Mouse (Mus musculus): ENCODE measurements around the gene Epha4. TPM values are rescaled to one million over a fixed set of nuclear protein-coding genes. Genes with fewer than 3 reads are reported as not detected.

The Epha4 gene
- polyA plus RNA-seq, 1 experiment from 2014 or later: 29.1 TPM

DNA sequence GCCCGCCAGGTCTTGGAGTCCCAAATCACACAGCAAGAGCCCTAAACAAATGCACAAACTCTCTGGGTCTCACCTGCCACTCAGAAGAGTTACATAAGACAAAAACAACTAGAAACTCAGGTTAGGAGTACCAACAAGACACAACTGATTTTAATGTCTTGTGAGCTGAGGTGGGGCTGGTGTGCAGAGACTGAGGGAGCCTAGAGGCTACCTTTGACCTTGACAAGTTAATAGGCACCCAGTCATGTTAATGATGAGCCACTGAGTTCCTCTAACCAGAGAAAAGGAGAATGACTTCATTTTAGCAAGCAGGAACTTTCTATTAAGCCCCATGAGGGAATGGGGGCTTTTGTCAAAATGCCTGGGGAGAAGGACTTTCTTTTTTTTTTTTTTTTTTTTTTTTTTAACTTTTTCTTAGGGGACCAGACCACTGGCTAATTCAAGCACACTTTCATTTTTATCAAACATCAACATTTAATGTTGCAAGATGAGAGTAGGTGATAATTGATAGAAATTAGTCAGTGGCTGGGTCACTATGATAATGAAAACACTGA is 67.8 kb downstream of the Epha4 start:
- no peaks in the 10 kb centered on the region for H3K27me3 ChIP-seq (replicated peaks; ENCODE audit: low read depth, poor library complexity, severe bottlenecking)
- peaks cover 32% of the 10 kb centered on the region for H3K36me3 ChIP-seq (replicated peaks)
- H3K4me3 ChIP-seq: no peak overlapping the region
- WGBS: 94% methylated on average over 1 of the region's 1 CpGs
- H3K4me1 ChIP-seq: peaks cover 16% of the 10 kb centered on the region
- no peak for DNase-seq (ENCODE audit: low spot score)
- no peak overlapping the region for H3K27ac ChIP-seq (replicated peaks)
- H3K9me3 ChIP-seq: no peaks in the 10 kb centered on the region

DNA sequence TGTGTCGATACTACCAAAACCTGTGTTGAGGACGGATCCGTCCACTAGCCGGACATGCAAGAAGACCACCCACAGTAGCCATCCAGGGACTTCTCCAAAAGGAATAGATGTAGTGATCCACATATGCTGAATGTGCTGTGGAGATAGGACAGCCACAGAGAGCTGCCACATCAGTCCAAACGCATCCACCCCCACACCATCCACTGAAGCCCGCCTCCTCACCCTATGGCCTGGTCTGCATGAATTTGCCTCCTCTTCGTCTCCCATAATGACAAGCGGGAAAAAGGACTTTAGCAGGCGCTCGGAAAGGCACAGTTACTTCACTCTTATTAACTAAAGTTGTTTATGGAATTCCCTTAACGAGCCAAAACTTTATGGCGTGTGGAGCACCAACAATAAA is 68.5 kb downstream of the Epha4 start:
- H3K36me3 ChIP-seq (replicated peaks): peaks cover 36% of the 10 kb centered on the region
- WGBS: 84% methylated on average over 12 of the region's 12 CpGs

DNA sequence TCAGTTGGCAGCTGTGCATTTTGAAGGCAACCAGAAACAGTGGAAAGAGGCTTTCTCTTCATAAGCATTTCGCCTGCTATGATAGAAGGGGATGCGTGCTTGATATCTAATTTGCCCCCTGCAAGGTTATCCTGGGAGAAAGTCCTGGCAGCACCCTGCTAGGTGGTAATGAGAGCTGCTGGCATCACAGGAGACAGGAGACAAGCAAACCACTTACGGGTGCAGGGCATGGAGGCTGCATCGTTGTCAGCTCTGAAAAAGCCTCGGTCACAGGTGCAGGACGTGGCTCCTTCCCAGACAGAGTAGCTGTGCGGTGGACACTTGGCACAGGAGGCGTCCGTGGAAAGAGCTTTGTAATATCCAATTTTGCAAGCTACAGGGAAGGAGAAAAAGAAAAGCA is 70.2 kb downstream of the Epha4 start:
- no peak overlapping the region for H3K4me3 ChIP-seq
- H3K27ac ChIP-seq (replicated peaks): no peak overlapping the region
- no peak for DNase-seq (ENCODE audit: low spot score)
- H3K4me1 ChIP-seq: peaks cover 41% of the 10 kb centered on the region
- H3K9me3 ChIP-seq: no peaks in the 10 kb centered on the region
- H3K36me3 ChIP-seq (replicated peaks): peaks cover 48% of the 10 kb centered on the region
- H3K27me3 ChIP-seq (replicated peaks; ENCODE audit: low read depth, poor library complexity, severe bottlenecking): 0 out of 2 replicates have a peak, but pooled peaks cover 4% of the 10 kb centered on the region
- WGBS: 88% methylated on average over 9 of the region's 9 CpGs

More for the DNA sequence above, 68.5 kb downstream of the Epha4 start:
- DNase-seq (ENCODE audit: low spot score): no peak
- H3K27ac ChIP-seq (replicated peaks): no peak overlapping the region
- peaks cover 23% of the 10 kb centered on the region for H3K4me1 ChIP-seq
- no peaks in the 10 kb centered on the region for H3K9me3 ChIP-seq
- no peaks in the 10 kb centered on the region for H3K27me3 ChIP-seq (replicated peaks; ENCODE audit: low read depth, poor library complexity, severe bottlenecking)
- no peak overlapping the region for H3K4me3 ChIP-seq

DNA sequence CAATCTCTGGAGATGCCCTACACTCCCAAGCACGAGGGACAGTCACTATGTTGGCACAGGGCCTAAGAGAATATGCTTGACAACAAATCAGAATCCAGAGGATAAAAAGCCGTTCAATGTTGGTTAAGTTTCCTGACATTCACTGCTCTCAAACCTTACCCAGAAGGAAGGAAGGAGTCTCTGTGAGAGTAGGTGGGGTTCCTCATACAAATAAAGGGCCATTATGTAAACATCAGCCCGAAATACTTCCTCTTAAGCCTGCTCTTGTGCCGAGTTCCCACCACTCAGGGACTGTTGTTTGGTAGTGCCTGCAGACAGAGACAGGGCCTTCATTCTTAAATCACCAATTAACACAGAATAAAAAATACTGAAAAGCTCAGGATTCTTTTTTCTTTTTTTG is 72.9 kb downstream of the Epha4 start:
- Histone ChIP-seq H3K36me3 (replicated peaks) (peaks cover 48% of the 10 kb centered on the region), H3K4me1 (peaks cover 42% of the 10 kb centered on the region), H3K27ac (replicated peaks) (no peak overlapping the region), H3K9me3 (no peaks in the 10 kb centered on the region), H3K4me3 (no peak overlapping the region), H3K27me3 (replicated peaks; ENCODE audit: low read depth, poor library complexity, severe bottlenecking) (0 out of 2 replicates have a peak, but pooled peaks cover 4% of the 10 kb centered on the region)
- 15% methylated on average over 4 of the region's 4 CpGs for WGBS
- DNase-seq (ENCODE audit: low spot score): no peak

DNA sequence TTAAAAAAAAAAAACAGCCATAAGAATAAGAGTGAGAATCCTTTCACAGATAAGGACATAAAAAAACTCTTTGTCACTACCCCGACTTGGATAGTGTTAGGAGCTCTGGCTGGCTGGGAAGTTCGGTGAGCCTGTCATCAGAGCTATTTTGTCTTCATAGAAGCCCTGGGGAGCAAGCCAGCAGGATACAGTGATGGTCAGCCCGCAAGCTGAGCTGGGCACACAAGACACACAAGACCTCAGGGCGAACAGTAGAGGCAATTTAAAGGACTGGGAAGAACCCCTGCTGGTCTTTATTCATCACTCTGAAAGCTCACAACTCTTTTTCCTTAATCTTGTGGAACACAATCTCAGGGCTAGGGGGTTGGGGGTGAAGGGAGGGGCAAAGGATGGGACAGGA is 73.5 kb downstream of the Epha4 start:
- DNase-seq (ENCODE audit: low spot score): no peak
- H3K9me3 ChIP-seq: no peaks in the 10 kb centered on the region
- peaks cover 36% of the 10 kb centered on the region for H3K4me1 ChIP-seq
- 0 out of 2 replicates have a peak, but pooled peaks cover 4% of the 10 kb centered on the region for H3K27me3 ChIP-seq (replicated peaks; ENCODE audit: low read depth, poor library complexity, severe bottlenecking)
- H3K36me3 ChIP-seq (replicated peaks): peaks cover 48% of the 10 kb centered on the region
- H3K4me3 ChIP-seq: no peak overlapping the region
- WGBS: 15% methylated on average over 4 of the region's 4 CpGs
- H3K27ac ChIP-seq (replicated peaks): no peak overlapping the region

DNA sequence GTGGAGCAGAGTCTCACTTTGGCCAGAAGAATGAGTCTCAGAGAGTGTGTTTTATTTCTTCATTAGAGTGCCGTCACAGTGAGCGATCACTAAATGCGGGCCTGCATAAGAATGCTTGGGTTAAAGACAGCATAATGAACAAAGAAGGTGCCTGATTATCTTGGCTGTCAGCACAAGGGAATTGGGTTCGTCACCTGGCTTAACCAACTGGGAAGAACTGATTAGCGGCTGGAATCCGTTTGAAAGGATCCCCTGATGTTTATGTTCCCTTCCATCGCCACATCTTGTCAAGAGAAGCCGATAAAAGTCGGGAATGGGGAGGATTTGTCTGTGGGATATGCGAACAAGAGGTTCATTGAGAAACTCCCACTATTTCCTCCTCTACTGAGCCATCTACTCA is 74.4 kb downstream of the Epha4 start:
- Histone ChIP-seq H3K27me3 (replicated peaks; ENCODE audit: low read depth, poor library complexity, severe bottlenecking) (0 out of 2 replicates have a peak, but pooled peaks cover 4% of the 10 kb centered on the region), H3K27ac (replicated peaks) (no peak overlapping the region), H3K4me1 (peaks cover 36% of the 10 kb centered on the region), H3K36me3 (replicated peaks) (peaks cover 56% of the 10 kb centered on the region), H3K4me3 (no peak overlapping the region), H3K9me3 (no peaks in the 10 kb centered on the region)
- 12% methylated on average over 10 of the region's 10 CpGs for WGBS
- no peak for DNase-seq (ENCODE audit: low spot score)

DNA sequence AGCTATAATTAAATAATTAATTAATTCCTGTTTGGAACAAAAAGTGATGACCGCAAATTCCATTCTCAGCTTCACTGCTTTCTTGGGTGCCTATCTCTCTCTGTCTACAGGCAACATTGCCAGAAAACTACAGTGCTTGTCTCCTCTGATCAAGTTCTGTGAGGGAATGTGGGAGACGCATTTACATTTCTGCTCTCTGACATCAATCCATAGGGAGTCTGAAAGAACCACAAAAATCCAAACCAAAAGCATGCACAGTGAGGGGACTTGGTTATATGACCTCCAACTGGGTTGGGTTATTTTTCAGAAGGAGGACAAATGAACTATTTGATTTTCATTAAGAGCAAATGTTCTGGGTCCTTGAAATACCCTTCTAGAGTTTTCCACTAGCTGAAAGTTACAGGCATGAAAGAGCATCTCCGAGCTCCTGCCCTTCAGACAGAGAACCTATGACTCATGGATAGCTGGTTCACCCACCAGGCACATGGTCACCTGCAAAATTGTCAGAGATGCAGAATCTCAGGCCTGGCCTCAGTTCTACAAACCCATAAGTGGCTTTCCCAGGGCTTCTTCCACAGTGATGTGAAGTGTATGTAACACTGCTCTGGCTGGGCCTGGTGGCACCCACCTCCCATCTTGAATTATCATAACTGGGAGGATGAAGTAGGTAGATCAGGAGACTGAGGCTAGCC is 75.4 kb downstream of the Epha4 start:
- WGBS: 90% methylated on average over 3 of the region's 3 CpGs
- Histone ChIP-seq H3K4me3 (no peak overlapping the region), H3K27ac (replicated peaks) (no peak overlapping the region), H3K27me3 (replicated peaks; ENCODE audit: low read depth, poor library complexity, severe bottlenecking) (0 out of 2 replicates have a peak, but pooled peaks cover 4% of the 10 kb centered on the region), H3K36me3 (replicated peaks) (peaks cover 46% of the 10 kb centered on the region), H3K9me3 (no peaks in the 10 kb centered on the region), H3K4me1 (peaks cover 35% of the 10 kb centered on the region)
- no peak for DNase-seq (ENCODE audit: low spot score)

DNA sequence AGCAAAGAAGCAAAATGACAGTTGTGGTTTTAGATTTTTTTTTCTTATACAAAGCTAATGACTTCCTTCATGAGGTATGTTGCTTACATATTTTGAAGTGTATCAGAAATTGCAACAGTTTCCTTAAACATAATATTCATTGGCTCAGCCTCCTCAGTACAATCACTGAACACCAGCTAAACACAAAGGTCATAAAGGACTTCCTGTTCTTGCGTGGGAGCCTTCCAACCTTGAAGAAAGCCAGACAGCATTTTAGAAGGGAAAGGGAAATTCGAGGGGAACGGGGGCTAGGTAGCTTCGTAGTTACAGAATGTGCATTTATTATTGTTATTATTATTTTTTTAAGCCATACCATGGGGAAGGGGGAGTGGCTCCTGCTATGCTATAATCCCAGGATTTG is 76.2 kb downstream of the Epha4 start:
- H3K36me3 ChIP-seq (replicated peaks): peaks cover 44% of the 10 kb centered on the region
- WGBS: 72% methylated on average over 4 of the region's 4 CpGs

DNA sequence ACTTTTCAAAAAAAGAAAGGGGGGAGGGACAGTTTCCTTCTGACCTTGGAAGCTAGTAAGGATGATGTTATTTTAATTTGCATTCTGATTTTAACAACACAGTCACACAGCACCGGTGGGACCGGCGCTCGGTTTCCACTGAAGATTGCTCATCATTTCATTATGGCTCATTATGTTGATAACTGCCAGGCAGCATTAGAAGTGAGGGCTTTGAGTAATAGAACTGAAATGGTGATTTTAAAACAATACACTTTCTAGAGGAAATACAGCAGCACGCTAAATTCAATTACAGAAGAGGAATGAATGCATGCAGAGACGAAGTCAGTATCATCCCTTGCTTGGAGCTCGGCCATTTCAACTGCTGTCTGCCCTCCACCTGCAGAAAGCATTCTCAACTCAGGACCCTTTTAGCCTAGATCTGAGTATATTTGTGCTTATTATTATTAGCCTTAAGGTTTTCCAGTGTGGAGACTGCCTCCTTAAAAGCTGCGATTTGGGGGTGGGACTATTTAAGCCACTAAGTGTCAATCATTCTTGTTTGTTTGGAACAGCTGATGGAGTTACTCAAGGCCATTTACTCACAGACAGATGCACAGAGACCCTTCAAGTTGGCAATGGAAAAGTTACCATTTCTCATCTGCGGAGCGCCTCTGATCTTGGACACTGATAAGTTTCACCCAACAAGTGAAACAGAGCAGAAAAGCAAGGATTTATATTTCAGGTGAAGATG is 76.8 kb downstream of the Epha4 start:
- WGBS: 83% methylated on average over 10 of the region's 10 CpGs
- Histone ChIP-seq H3K36me3 (replicated peaks) (peaks cover 44% of the 10 kb centered on the region), H3K9me3 (no peaks in the 10 kb centered on the region), H3K27me3 (replicated peaks; ENCODE audit: low read depth, poor library complexity, severe bottlenecking) (0 out of 2 replicates have a peak, but pooled peaks cover 4% of the 10 kb centered on the region), H3K4me3 (no peak overlapping the region), H3K4me1 (peaks cover 34% of the 10 kb centered on the region), H3K27ac (replicated peaks) (no peak overlapping the region)
- no peak for DNase-seq (ENCODE audit: low spot score)

More for the DNA sequence above, 76.2 kb downstream of the Epha4 start:
- no peak overlapping the region for H3K27ac ChIP-seq (replicated peaks)
- DNase-seq (ENCODE audit: low spot score): no peak
- peaks cover 34% of the 10 kb centered on the region for H3K4me1 ChIP-seq
- no peaks in the 10 kb centered on the region for H3K9me3 ChIP-seq
- H3K27me3 ChIP-seq (replicated peaks; ENCODE audit: low read depth, poor library complexity, severe bottlenecking): 0 out of 2 replicates have a peak, but pooled peaks cover 4% of the 10 kb centered on the region
- H3K4me3 ChIP-seq: no peak overlapping the region

DNA sequence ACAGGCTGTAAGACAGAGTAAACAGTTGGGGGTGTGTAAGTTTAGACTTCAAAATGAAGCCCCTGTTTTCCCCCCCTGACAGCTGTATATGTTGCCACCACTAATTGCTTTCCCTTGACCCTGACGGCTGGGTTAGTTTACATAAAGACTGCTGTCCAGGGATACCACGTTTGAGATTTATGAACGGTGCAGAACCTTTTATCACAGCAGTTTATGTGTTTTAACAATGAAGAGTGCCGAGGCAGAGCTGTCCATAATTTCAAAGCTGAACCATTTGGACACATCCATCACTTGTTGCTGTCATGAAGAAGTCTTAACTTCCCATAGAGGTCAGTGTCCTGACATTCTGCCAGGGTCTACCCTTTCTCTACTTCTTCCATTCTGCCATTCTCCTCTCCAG is 79.8 kb downstream of the Epha4 start:
- no peak overlapping the region for H3K4me3 ChIP-seq
- WGBS: 30% methylated on average over 4 of the region's 4 CpGs
- DNase-seq (ENCODE audit: low spot score): no peak

DNA sequence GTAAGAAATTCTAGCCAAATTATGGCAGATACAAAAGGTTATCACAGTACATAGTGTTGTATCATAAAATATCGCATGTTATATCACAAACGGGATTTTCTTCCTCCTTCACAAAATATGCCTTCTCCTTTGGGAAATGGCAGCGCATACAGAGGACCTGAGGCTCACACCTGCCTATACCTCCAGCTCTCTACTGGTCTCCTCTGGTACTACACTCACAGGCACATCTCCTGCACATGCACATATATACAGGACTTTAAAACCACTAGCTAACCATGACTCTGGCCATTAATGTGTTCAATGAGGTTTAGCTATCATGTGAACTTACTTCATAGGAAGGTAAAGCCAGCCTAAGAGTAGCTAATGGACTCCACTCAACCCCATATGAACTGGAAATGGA is 81.7 kb downstream of the Epha4 start:
- H3K27me3 ChIP-seq (replicated peaks; ENCODE audit: low read depth, poor library complexity, severe bottlenecking): no peaks in the 10 kb centered on the region
- H3K4me1 ChIP-seq: peaks cover 11% of the 10 kb centered on the region
- H3K36me3 ChIP-seq (replicated peaks): peaks cover 47% of the 10 kb centered on the region
- no peak overlapping the region for H3K4me3 ChIP-seq
- no peak for DNase-seq (ENCODE audit: low spot score)
- no peaks in the 10 kb centered on the region for H3K9me3 ChIP-seq
- 96% methylated on average over 3 of the region's 3 CpGs for WGBS
- H3K27ac ChIP-seq (replicated peaks): no peak overlapping the region

More for the DNA sequence above, 79.8 kb downstream of the Epha4 start:
- no peak overlapping the region for H3K27ac ChIP-seq (replicated peaks)
- H3K36me3 ChIP-seq (replicated peaks): peaks cover 42% of the 10 kb centered on the region
- H3K4me1 ChIP-seq: peaks cover 12% of the 10 kb centered on the region; the same call in 1 of the 2 replicates
- H3K9me3 ChIP-seq: no peaks in the 10 kb centered on the region
- no peaks in the 10 kb centered on the region for H3K27me3 ChIP-seq (replicated peaks; ENCODE audit: low read depth, poor library complexity, severe bottlenecking)

DNA sequence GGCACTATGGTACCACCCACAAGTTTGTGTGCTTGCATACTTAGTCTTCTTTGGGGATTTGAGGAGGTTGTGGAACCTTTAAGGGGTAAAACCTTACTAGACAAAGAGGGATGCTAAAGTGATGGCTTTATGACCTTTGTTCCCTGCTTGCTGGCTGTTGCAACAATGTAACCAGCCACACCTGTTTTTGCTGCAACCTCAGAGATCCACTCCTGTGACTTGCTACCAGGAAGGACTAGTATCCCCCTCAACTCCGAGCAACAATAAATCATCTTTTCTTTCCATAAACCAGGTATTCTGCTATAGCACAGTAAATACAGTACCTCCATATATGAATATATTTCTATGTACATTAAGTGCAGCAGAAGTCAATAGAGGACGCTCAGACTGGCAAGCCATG is 82.4 kb downstream of the Epha4 start:
- WGBS: 90% methylated on average over 2 of the region's 2 CpGs
- no peaks in the 10 kb centered on the region for H3K27me3 ChIP-seq (replicated peaks; ENCODE audit: low read depth, poor library complexity, severe bottlenecking)

More for the DNA sequence above, 82.4 kb downstream of the Epha4 start:
- Histone ChIP-seq H3K27ac (replicated peaks) (no peak overlapping the region), H3K4me1 (peaks cover 11% of the 10 kb centered on the region), H3K36me3 (replicated peaks) (peaks cover 48% of the 10 kb centered on the region), H3K4me3 (no peak overlapping the region), H3K9me3 (no peaks in the 10 kb centered on the region)
- DNase-seq (ENCODE audit: low spot score): no peak
